Mouse (Mus musculus) forebrain, embryonic 13.5 days (tissue): ENCODE results near the gene Klrc3. TPM values are rescaled to one million over a fixed set of nuclear protein-coding genes. Genes with fewer than 3 reads are reported as not detected.
"Not testable (repeated sequence)": the region's sequence is repeated elsewhere in the genome, so short reads cannot be mapped to it uniquely, and the experiment has no call there.

Experiments used
- ATAC-seq: fragments of 200-750 bp; cut with Nextera tagmentation; 2 replicates; pipeline ENCODE4 v1.8.0; 2017
- H3K27ac ChIP-seq: fragments of 300-500 bp; sonication (generic); 2 replicates; pipeline ENCODE4 v1.5.1; 2015; ENCODE audit warnings: inconsistent platforms, mild to moderate bottlenecking, moderate library complexity
- H3K27me3 ChIP-seq: fragments of 300-500 bp; sonication (generic); 2 replicates; pipeline ENCODE4 v1.6.1; 2015; ENCODE audit warnings: mild to moderate bottlenecking, inconsistent platforms
- H3K36me3 ChIP-seq: fragments of 300-500 bp; sonication (generic); 2 replicates; pipeline ENCODE4 v1.6.1; 2015; ENCODE audit warnings: mild to moderate bottlenecking, inconsistent platforms; ENCODE audit not compliant: poor library complexity, severe bottlenecking
- H3K4me1 ChIP-seq: fragments of 300-500 bp; sonication (generic); 2 replicates; pipeline ENCODE4 v1.6.1; 2015; ENCODE audit warnings: inconsistent platforms
- H3K4me2 ChIP-seq: fragments of 300-500 bp; sonication (generic); 2 replicates; pipeline ENCODE4 v1.6.1; 2015; ENCODE audit warnings: inconsistent platforms, mild to moderate bottlenecking, moderate library complexity
- H3K4me3 ChIP-seq: fragments of 300-500 bp; sonication (generic); 2 replicates; pipeline ENCODE4 v1.5.1; 2015; ENCODE audit warnings: mild to moderate bottlenecking, inconsistent platforms
- H3K9ac ChIP-seq: fragments of 300-500 bp; sonication (generic); 2 replicates; pipeline ENCODE4 v1.6.1; 2015; ENCODE audit warnings: mild to moderate bottlenecking, inconsistent platforms
- H3K9me3 ChIP-seq: fragments of 300-500 bp; sonication (generic); replicated peaks from 2 replicates; pipeline ENCODE4 v1.6.1; 2016; ENCODE audit warnings: inconsistent platforms
- WGBS: fragments of 180-500 bp; shearing (Covaris S2); methylation state at CpG from one replicate; pipeline ENCODE4 v1.1.7; 2015; 5-methylcytosine and 5-hydroxymethylcytosine counted together
- polyA plus RNA-seq: library from polyadenylated mRNA; unstranded; fragments of >200 nt; fragmentation: Nextera tagmentation; extraction: Ambion mirVana; gene quantifications from 2 replicates; pipeline ENCODE4 v1.2.1, GENCODE M21; 2015

Gene Klrc3
- polyA plus RNA-seq: not detected in 2 replicates

DNA sequence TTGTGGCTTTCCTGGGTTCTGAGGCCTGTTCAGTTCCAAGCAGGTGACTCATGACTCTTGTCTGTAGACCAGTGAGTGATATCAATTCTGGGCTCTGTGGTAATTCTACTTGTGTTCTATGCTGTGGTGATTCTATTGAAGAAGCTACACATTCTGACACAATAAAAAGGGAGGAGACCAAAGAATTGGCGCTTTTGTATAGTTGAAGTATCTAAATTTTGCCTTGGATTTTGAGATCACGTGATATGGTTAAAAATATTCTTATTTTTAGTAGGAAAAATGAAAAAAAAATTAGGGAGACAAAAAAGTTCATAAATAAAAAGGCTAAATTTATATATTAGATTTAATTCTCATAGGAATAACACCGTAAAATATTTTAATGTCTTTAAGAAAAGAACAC lies at the start of gene Klrc3:
TSS of gene Klrc3 (minus strand) at position 101 of the 400 bp plus-strand sequence.
- not testable (repeated sequence) for H3K9ac ChIP-seq, H3K9me3 ChIP-seq, H3K4me1 ChIP-seq, H3K4me2 ChIP-seq, H3K4me3 ChIP-seq, H3K36me3 ChIP-seq, H3K27ac ChIP-seq, H3K27me3 ChIP-seq, ATAC-seq
- 84% methylated on average over 3 of the region's 3 CpGs for WGBS

DNA sequence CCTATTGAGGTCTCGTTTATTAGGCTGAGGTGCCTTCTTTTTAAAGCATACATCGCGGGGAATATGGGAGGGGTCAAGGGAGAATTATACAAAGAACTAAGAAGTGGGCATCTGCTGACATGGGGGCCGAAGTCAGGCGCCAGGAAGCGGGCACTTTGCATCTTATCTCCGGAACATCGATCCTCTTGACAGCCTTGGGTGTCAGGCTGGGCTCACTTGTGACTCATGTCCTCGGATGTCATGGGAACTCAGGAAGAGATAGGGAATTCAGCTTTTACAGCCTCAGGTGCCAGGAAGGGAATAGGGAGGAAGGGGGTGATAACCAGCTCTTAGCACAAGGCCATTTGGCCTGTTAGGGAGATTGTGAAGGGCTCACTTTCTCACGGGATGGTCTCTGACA lies 48.3 kb upstream of the Klrc3 start:
- H3K4me3 ChIP-seq, H3K4me2 ChIP-seq, H3K9ac ChIP-seq, H3K4me1 ChIP-seq, H3K36me3 ChIP-seq, H3K27me3 ChIP-seq, ATAC-seq, H3K27ac ChIP-seq: not testable (repeated sequence)
- peaks cover 11% of the 10 kb centered on the region; the same call in 1 of the 2 replicates for H3K9me3 ChIP-seq
- WGBS: 87% methylated on average over 10 of the region's 10 CpGs

DNA sequence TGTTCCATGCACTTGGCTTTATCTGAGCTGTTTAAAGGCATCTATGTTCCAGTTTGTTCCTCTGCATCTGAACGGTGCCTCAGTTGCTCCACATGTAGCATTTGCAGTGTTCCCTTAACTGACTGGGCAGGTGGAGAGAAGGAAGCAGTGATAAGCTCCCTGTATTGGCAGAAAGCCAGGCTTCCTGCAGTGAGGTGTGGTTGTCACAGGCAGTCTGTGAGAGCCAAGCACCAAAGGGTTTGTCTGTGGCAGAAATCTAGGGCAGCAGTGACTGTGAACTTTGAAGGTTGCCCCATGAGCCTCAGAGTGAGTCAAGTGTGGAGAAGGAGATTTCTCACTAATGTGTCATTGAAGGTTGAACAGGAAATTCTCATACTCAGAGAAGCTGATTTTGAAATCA lies 37.2 kb upstream of the Klrc3 start:
- no peak overlapping the region for H3K4me3 ChIP-seq
- H3K9ac ChIP-seq: no peak overlapping the region
- no peaks in the 10 kb centered on the region for H3K27me3 ChIP-seq
- 92% methylated on average over 1 of the region's 1 CpGs for WGBS
- no peak overlapping the region for H3K27ac ChIP-seq
- H3K9me3 ChIP-seq: no peaks in the 10 kb centered on the region
- no peaks in the 10 kb centered on the region for H3K36me3 ChIP-seq
- H3K4me1 ChIP-seq: no peaks in the 10 kb centered on the region
- no peak for ATAC-seq
- H3K4me2 ChIP-seq: no peak overlapping the region

DNA sequence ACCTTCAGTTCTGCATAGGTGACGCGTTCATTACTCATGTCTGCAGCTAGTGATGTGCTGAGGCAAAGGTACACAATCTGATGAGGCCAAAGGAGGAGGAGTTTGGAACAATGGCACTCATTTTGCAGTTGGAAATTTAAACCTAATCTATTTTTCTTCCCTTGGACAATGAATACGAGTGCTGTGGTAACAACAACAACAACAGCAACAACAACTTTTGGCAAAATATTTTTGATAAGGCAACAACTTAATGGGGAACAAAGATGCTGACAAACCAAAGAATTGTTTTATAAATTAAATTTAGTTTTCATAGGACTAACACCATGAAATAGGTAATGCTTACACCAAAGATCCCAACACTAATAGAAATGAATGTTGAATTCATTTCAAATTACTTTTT lies 35.7 kb upstream of the Klrc3 start, which contains the start of gene Klrc1:
TSS of gene Klrc1 (minus strand) at position 101 of the 400 bp plus-strand sequence.
- H3K36me3 ChIP-seq: no peaks in the 10 kb centered on the region
- H3K4me3 ChIP-seq: no peak within 1 kb of the TSS
- no peak within 1 kb of the TSS for H3K4me2 ChIP-seq
- no peak for ATAC-seq
- 86% methylated on average over 3 of the region's 3 CpGs for WGBS
- no peaks in the 10 kb centered on the region for H3K27me3 ChIP-seq
- H3K9me3 ChIP-seq: no peaks in the 10 kb centered on the region
- H3K4me1 ChIP-seq: no peaks in the 10 kb centered on the region
- H3K9ac ChIP-seq: no peak within 1 kb of the TSS
- H3K27ac ChIP-seq: no peak within 1 kb of the TSS

DNA sequence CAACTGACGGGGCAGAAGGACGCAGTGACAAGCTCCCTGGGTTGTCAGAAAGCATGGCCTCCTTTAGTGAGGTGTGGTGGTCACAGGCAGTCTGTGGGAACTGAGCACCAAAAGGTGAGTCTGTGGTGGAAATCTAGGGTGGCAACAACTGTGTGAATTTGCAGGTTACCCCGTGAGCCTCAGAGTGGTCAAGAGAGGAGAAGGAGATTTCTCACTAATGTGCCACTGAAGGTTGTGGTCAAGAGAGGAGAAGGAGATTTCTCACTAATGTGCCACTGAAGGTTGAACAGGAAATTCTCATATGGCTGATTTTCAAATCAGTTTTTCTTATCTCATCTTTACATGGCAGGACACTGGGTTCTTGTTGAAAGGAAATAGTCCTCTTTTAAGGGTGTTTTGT lies 18.2 kb upstream of the Klrc3 start:
- not testable (repeated sequence) for H3K27me3 ChIP-seq, H3K9ac ChIP-seq, H3K36me3 ChIP-seq, H3K4me2 ChIP-seq, H3K4me3 ChIP-seq, ATAC-seq, H3K4me1 ChIP-seq, H3K9me3 ChIP-seq, H3K27ac ChIP-seq
- 60% methylated on average over 1 of the region's 3 CpGs for WGBS

DNA sequence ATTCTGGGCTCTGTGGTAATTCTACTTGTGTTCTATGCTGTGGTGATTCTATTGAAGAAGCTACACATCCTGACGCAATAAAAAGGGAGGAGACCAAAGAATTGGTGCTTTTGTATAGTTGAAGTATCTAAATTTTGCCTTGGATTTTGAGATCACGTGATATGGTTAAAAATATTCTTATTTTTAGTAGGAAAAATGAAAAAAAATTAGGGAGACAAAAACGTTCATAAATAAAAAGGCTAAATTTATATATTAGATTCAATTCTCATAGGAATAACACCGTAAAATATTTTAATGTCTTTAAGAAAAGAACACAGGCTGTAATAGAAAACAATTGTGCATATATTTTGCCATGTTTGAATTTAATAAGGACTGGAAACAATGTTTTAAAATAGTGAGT lies 17.5 kb upstream of the Klrc3 start, which contains the start of gene Klrc2:
TSS of gene Klrc2 (minus strand) at position 101 of the 400 bp plus-strand sequence.
- H3K9ac ChIP-seq, H3K4me2 ChIP-seq, H3K9me3 ChIP-seq, H3K27ac ChIP-seq, H3K27me3 ChIP-seq, ATAC-seq, H3K36me3 ChIP-seq, H3K4me1 ChIP-seq, H3K4me3 ChIP-seq: not testable (repeated sequence)
- 79% methylated on average over 4 of the region's 4 CpGs for WGBS

DNA sequence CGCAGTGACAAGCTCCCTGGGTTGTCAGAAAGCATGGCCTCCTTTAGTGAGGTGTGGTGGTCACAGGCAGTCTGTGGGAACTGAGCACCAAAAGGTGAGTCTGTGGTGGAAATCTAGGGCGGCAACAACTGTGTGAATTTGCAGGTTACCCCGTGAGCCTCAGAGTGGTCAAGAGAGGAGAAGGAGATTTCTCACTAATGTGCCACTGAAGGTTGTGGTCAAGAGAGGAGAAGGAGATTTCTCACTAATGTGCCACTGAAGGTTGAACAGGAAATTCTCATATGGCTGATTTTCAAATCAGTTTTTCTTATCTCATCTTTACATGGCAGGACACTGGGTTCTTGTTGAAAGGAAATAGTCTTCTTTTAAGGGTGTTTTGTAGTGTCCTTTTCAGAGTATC lies 917 bp upstream of the Klrc3 start:
- not testable (repeated sequence) for H3K9ac ChIP-seq, H3K4me2 ChIP-seq, H3K36me3 ChIP-seq, H3K27me3 ChIP-seq, ATAC-seq, H3K4me1 ChIP-seq, H3K27ac ChIP-seq, H3K4me3 ChIP-seq, H3K9me3 ChIP-seq
- 100% methylated on average over 1 of the region's 3 CpGs for WGBS

DNA sequence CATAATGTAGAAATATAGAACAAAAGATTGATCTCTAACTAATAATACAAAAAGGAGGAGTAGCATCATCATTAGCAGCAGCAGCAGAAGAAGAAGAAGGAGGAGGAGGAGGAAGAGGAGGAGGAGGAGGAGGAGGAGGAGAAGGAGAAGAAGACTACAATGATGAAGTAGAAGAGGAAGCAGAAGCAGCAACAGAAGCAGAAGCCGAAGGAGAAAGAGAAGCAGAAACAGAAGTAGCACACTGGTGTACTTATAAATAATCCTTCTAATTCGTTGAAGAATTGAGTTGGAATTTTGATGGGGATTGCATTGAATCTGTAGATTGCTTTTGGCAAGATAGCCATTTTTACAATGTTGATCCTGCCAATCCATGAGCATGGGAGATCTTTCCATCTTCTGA lies 12.1 kb downstream of the Klrc3 start:
- not testable (repeated sequence) for H3K4me2 ChIP-seq, H3K9ac ChIP-seq, H3K27me3 ChIP-seq, ATAC-seq, H3K9me3 ChIP-seq, H3K36me3 ChIP-seq, H3K4me1 ChIP-seq, H3K4me3 ChIP-seq, H3K27ac ChIP-seq
- 93% methylated on average over 2 of the region's 2 CpGs for WGBS

DNA sequence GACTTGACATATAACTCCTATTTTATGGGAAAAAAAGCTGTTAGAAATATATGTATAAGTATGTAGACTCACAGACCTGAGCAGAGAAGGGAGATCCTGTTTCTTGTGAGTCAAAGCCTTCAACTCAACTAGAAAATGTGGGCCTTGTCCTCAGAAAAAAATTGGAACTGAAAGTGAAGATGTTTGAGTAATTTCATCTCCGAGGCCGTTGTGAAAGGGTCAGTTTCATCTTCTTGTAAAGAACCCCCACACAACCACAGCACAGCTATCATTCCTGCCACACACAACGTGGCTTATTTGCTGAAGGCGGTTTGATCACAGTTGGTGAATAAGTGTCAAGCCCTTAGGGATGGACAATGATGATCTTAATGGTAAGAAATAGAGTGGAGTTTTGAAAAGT lies 19.4 kb downstream of the Klrc3 start, which contains the start of gene Klrk1:
TSS of gene Klrk1 (minus strand) at position 130 of the 400 bp plus-strand sequence.
- Histone ChIP-seq H3K27ac (no peak within 1 kb of the TSS), H3K4me2 (no peak within 1 kb of the TSS), H3K9ac (no peak within 1 kb of the TSS), H3K9me3 (no peaks in the 10 kb centered on the region), H3K27me3 (no peaks in the 10 kb centered on the region), H3K4me3 (no peak within 1 kb of the TSS), H3K4me1 (no peaks in the 10 kb centered on the region), H3K36me3 (no peaks in the 10 kb centered on the region)
- 83% methylated on average over 4 of the region's 4 CpGs for WGBS
- no peak for ATAC-seq

DNA sequence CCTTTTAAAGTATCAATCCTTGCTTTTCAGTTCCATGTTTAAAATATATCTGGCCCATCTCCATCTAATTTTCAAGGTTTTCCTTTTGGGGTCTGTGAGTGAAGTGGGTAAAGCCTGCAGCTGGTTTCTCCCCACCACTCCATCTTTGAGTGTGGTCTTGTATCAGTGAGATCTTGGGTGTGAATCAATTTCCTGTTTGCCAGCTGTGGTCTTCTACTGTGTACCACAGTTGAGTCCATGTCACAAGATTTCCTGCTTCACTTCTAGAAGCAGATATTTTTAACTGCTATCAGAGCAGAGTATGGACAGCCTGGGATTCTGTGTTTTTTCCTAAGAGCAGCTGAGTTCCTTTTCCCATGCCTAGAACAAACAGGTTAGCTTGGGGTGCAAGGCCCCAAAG lies 34.8 kb downstream of the Klrc3 start:
- H3K27me3 ChIP-seq: no peaks in the 10 kb centered on the region
- H3K4me2 ChIP-seq: no peak overlapping the region
- no peaks in the 10 kb centered on the region for H3K9me3 ChIP-seq
- H3K27ac ChIP-seq: no peak overlapping the region
- H3K4me1 ChIP-seq: no peaks in the 10 kb centered on the region
- no peak for ATAC-seq
- no peaks in the 10 kb centered on the region for H3K36me3 ChIP-seq
- H3K9ac ChIP-seq: no peak overlapping the region
- no peak overlapping the region for H3K4me3 ChIP-seq

DNA sequence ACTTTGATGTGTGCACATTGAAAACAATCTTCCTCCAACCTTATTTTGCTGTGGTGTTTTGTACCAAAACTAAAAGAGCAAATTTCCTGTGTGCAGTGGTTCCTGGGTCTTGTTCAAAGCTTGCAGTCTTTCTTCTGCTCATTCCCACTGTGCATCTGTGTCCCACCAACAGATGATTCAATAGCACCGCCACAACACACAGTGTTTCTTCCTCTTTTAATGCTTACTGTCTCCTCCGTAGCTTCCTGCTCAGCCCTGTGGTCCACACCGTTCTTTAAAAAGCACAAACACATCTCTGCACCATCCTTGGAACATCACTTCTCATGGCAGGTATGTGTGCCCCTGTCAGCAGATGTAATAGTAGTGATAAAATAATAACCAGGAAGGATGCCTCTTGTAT lies 51.6 kb downstream of the Klrc3 start, which contains the start of gene Klrd1:
TSS of gene Klrd1 (plus strand) at position 275 of the 400 bp plus-strand sequence.
- Histone ChIP-seq H3K4me1 (no peaks in the 10 kb centered on the region), H3K4me2 (no peak within 1 kb of the TSS), H3K27ac (no peak within 1 kb of the TSS), H3K4me3 (no peak within 1 kb of the TSS), H3K36me3 (no peaks in the 10 kb centered on the region), H3K9ac (no peak within 1 kb of the TSS), H3K9me3 (no peaks in the 10 kb centered on the region), H3K27me3 (no peaks in the 10 kb centered on the region)
- WGBS: 79% methylated on average over 3 of the region's 3 CpGs
- no peak for ATAC-seq
